Mouse (Mus musculus) left cerebral cortex, adult 8-10 months (tissue): ENCODE measurements around the gene Rtn1. TPM values are rescaled to one million over a fixed set of nuclear protein-coding genes. Genes with fewer than 3 reads are reported as not detected.

Experiments used
- DNase-seq, 2 experiments: peaks; one replicate each; pipeline ENCODE4 v3.0.0; 2022; ENCODE audit warnings: low spot score in 2 of 2
- total RNA-seq, 4 experiments: library from RNA; stranded (reverse); gene quantifications; 2 replicates each; pipeline ENCODE4 v1.2.4; 2022

Rtn1 gene
- 1,000 to 10,000 TPM; 1,330 to 1,358 (median 1,352) TPM for total RNA-seq

- DNase-seq = no peak
Measured at GRCm38 (mm10) chr12:72408954-72409353, at the start of gene Rtn1. Rtn1 (minus strand) TSS chr12:72409054.

GRCm38 (mm10) chr12:72453941-72454340 is 45.1 kb upstream of the Rtn1 start:
- no peak for DNase-seq

DNA sequence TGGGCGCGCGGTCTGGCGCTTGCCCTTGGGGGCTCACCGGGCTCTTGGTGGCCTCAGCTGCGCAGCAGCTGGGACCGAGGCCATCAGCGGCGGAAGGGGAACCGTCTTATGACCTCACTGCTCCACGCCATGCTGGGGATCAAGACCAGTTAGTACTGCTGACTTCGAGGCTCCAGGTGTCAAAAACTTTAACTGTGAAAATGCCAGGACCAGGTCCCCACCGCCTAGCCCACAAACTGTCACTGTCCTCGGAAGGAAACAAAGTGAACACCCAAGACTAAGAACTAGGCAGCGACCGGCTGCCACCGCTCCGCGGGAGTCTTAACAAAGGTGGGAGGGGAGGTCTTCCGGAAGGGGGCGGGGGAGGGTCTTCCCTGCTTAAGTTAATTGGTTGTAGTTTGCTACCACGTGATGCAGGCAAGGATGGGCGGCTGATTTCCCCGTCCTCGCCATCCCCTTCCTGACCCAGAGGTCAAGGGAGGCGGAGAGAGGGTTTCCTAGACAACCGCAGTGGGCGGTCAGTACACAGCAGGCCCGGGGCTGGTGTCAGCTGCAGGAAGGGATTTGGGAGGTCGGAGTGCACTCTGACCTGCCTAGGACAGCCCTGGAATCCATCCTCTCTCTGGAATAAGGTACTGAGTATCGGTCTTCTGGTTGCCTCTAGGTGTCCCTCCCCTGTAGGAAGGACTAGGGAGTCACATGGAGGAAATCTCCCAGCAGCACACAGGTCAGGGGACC is 33.2 kb upstream of the Rtn1 start, which contains the start of gene Lrrc9:
TSS of gene Lrrc9 (plus strand) at position 28 of the 738 bp plus-strand sequence.
- peak in 1 of 2 experiments; percentile 37 for DNase-seq

GRCm38 (mm10) chr12:72438961-72439480 is 30.2 kb upstream of the Rtn1 start:
- no peak for DNase-seq

DNA sequence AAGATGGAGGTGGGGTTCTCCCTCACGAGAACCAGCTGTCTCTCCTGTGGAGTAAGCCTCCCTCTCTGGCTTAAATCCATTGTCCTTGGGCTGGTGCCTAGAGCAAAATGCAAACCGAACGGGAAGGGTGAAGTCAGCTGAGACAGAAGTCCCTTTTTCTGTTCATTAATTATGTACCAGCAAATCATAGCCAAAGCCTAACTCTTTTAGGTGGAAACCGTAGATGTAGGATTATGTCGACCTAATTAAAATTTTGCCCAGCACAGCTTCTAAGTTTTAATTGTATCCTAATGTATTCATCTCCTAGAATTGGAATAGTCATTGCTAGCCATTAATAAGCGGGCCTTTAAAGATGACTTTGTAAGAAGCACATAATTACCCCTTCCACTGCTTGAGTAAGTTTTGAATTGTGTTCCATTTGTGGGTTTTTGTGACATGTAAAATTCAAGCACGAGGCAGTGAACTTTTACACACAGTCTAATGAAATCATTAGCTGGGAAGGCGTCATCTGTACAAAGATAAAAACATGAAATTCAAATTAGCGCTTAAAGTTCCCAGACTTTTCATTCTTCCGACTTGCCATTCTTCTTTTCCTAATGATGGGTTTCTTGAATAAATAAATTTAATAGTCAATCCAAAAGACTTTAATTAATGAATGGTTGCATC is 29.0 kb upstream of the Rtn1 start:
- no peak for DNase-seq

GRCm38 (mm10) chr12:72433241-72433865 is 24.5 kb upstream of the Rtn1 start:
- no peak for DNase-seq

DNA sequence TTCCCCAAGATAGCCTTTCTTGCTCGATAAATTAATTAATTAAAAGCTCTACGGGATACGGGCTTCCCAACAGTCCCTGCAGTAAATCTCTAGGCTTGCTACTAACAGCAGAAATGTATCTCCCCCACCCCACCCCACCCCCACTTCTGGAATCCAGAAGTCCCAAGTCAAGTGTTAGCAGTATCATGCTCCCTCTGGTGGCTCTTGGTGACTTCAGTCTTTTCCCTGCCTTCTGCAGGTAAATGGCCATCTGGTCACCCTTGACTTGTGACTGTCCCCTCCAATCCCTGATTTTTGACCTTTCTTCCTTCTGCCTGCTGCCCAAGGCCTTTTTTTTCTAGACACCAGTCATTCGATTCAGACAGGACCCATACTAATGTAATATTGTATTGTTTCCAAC is 23.4 kb upstream of the Rtn1 start:
- no peak for DNase-seq

DNA sequence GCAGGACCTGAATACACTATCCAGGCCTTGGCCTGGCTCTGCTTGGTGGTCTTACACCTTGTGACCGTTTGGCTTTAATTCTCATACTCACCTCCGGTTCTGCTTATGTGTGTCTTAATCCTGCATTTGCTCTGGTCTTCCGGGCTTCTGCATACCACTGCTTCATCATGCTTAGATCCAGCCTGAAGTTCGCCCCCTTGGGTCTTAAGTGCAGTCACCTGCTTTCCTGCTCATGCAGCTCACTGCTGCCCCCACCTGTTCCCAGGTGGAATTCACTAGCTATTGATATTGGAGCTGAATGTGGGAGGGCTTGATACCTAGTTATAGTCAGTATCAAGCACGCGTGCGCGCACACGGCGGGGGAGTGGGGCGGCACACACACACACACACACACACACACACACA is 18.9 kb upstream of the Rtn1 start:
- DNase-seq = peak; percentile 70 to 75

DNA sequence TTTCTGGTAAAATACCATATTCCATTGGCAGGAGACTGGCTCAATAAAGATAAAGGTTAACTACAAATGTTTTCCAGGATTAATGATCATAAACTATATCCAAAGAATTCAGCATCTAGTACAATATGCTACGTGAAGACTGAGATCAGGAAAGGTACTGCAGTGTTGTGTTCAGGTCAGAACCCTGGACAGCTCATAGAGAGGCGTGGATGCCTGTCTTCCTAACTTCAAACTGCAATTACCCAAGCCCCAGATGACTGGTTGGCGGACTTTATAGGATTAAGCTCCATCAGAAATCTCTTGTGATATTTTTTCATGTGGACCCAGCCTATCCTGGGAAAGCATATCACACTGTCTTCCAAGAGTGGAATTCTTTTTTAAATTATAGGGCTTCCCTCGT is 13.8 kb upstream of the Rtn1 start:
- no peak for DNase-seq

- DNase-seq = no peak
Measured at GRCm38 (mm10) chr12:72417762-72418161, 8.9 kb upstream of the Rtn1 start.

GRCm38 (mm10) chr12:72408111-72408891 is 553 bp downstream of the Rtn1 start:
- DNase-seq = peak; percentile 64 to 70

- peak in 1 of 2 experiments; percentile 18 for DNase-seq
Measured at GRCm38 (mm10) chr12:72407721-72408110, 1.1 kb downstream of the Rtn1 start.

DNA sequence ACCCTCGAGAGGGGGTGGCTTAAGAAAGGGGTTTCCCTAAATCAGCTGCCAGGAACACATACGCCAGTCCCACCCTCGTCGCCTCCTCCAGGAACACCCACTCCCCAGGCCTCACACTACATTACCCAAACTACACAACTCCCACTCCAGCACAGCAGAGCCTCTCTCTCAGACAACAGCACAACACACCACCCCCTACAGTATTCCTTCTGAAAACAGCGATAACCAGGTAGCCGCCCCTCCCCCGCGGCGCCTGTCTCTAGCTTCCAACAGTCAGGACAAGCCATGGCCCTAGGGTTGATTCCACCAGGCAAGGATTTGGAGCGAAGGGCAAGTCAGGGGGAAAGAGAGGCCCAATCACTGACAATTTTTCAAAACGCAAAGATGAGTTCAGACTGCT is 1.7 kb downstream of the Rtn1 start:
- peak; percentile 18 to 36 for DNase-seq

- DNase-seq = no peak
Measured at GRCm38 (mm10) chr12:72405031-72405430, 3.8 kb downstream of the Rtn1 start.

DNA sequence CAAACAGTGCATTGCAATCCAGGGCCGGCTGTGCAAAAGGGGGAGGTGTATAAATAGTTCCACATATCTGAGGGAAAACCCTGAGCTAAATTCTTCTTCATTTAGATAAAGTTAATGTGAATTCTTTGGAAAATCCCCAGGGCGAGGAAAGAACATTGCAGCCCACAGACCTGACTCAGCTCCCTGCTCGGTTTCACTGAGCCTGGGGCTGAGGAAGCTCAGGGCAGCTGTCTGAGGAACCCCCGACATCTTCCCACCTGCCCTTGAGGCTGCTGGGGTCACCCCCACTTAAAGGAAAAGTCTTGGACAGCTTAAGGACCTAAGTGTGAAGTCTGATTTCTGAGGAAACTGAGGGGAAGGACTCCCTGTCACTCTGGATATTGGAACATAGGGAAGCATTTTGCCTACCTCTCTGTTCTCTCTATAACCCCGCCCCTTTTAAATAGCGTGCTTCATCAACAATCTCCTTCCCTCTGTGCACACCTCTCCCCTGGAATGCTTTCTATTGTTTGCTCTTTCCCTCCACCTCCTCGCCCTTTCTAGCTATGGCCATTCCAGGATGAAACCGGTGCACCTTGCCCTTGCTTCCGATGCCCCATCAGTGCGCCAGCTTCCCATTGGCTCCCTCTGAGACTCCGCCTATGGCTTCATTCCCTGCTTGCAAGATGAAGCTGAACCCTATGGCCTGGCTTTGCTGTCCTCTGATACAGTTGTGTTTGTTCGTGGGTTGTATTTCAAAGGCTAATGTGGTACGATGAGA is 15.6 kb downstream of the Rtn1 start:
- no peak for DNase-seq

- DNase-seq = no peak
Measured at GRCm38 (mm10) chr12:72390346-72390745, 18.5 kb downstream of the Rtn1 start.

DNA sequence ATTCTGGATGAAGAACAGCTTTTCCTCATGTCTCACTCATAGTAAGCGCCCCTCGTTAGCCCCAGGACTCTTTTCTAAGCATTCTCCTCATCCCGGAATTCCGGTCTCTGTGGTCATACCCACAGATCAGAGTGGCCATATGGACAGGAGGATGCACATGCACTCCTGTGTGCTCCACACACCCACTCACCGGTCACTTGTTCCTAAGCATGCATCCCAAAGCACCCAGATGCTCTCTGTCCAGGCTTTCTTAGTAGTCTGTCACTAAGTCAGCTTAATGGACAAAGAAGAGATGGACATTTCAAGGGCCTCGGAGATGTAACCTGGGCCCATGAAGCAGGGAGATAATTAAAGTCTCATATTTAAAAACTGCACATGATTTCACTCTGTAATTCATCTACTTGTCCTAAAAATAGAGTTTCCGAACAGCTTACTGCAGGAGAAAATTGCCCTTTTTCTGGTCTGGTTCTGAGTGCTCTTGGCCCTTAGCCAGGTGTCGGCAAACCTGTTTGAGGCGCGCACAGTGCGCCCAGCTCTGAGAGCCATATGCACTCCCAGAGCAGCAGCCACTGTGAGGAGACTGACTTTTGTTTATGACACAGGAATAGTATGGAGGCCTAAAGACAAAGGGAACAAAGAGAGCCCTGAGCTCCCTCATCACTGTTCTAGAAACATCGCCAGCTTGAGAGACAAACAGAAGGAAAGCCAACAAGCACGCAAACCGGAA is 19.3 kb downstream of the Rtn1 start:
- DNase-seq = no peak

DNA sequence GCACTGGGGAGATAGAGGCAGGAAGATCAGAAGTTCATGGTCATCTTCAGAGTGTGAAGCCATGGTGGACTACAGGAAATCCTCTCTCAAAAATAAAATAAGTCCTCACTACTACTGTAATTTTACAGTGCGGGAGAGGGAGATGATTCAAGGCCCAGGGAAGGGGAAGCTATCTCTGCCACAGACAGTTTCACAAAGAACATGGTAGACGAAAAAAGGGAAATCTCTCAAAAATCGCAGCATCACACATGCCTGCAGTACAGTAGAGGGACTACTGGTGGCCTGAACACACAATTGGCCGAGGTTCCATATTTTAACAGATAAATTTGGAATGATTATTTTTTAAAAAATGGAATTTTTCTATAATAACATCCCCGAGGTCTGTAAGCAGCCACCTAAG is 20.0 kb downstream of the Rtn1 start:
- DNase-seq = no peak

GRCm38 (mm10) chr12:72388135-72388534 is 20.7 kb downstream of the Rtn1 start:
- DNase-seq = no peak

DNA sequence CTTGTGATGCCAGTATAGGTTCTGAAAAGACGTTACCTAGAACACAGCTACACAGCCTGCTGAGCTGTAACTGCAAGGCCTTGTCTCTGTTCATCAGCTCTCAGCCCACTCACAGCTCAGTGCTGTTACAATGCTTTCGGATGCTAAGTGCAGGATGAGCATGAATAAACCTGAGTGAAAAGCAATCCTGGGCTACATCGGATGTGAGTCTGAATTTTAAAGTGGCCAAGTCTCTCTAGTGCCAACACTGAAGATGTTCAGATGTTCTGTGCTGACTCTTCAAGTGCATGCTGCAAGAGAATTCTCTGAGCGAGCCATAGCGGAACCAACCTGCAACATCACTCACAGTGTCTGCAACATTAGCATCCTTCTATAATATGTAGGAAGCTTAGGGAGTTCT is 32.5 kb downstream of the Rtn1 start:
- DNase-seq = no peak
